In genomic region chr9:36687329-36687728, GRCm38 (mm10) we compare ENCODE assay signal across 12 mouse cellular contexts. TPM values are rescaled to one million over a fixed set of nuclear protein-coding genes. Genes with fewer than 3 reads are reported as not detected.
DNase-seq lines count a peak whose midpoint lies in the region; ATAC-seq and TF ChIP-seq lines count a peak whose summit lies in the region.
"Had no signal": no experiment of that assay in that cellular context is flagged by ENCODE, and none has a peak within 500 bp of the region (broad histone marks: within the 10 kb centered on the region; RNA-seq: fewer than 3 reads in every experiment).

No protein-coding gene starts in this region.

- H3K4me3 ChIP-seq in hindbrain, embryonic 11.5 days (ENCODE audit: low read depth, low read length): no peak overlapping the region
- H3K4me3 ChIP-seq in hindbrain, embryonic 16.5 days (ENCODE audit: low read length): no peak overlapping the region
- H3K4me3 ChIP-seq in midbrain, postnatal 0 days (ENCODE audit: low read depth, low read length): no peak overlapping the region
- H3K4me3 ChIP-seq in midbrain, embryonic 13.5 days (replicated peaks): no peak overlapping the region
- H3K4me3 ChIP-seq in liver, postnatal 0 days (ENCODE audit: low read depth, low read length): no peak overlapping the region
- H3K4me3 ChIP-seq: midbrain, embryonic 12.5 days had no signal

- H3K27me3 ChIP-seq in hindbrain, embryonic 11.5 days (ENCODE audit: control insufficient read depth, insufficient read depth, low read length): no peaks in the 10 kb centered on the region
- no peaks in the 10 kb centered on the region for H3K27me3 ChIP-seq in hindbrain, embryonic 16.5 days (replicated peaks; ENCODE audit: control insufficient read depth, insufficient read depth, low read length)
- no peaks in the 10 kb centered on the region for H3K27me3 ChIP-seq in midbrain, postnatal 0 days (ENCODE audit: insufficient read depth, low read length)
- H3K27me3 ChIP-seq in midbrain, embryonic 13.5 days: no peaks in the 10 kb centered on the region
- H3K27me3 ChIP-seq in liver, postnatal 0 days (ENCODE audit: insufficient read depth, low read length): no peaks in the 10 kb centered on the region
- H3K27me3 ChIP-seq: midbrain, embryonic 12.5 days had no signal

- no peak for ATAC-seq in hindbrain, embryonic 11.5 days (ENCODE audit: low FRiP score)
- ATAC-seq in hindbrain, embryonic 16.5 days: no peak
- no peak for ATAC-seq in midbrain, postnatal 0 days (ENCODE audit: low FRiP score)
- no peak for ATAC-seq in midbrain, embryonic 13.5 days
- no peak for ATAC-seq in liver, postnatal 0 days

- no peak for TF ChIP-seq EP300 in liver, postnatal 0 days (IDR thresholded peaks at IDR 0.05; ENCODE audit: low read depth)

- TF ChIP-seq CTCF in midbrain, postnatal 0 days (IDR thresholded peaks at IDR 0.05): peak; percentile 52
- TF ChIP-seq CTCF in liver, postnatal 0 days (IDR thresholded peaks at IDR 0.05; ENCODE audit: low read depth): no peak

- H3K4me1 ChIP-seq in hindbrain, embryonic 11.5 days (replicated peaks; ENCODE audit: control insufficient read depth, insufficient read depth, low read length): no peaks in the 10 kb centered on the region
- H3K4me1 ChIP-seq in hindbrain, embryonic 16.5 days (ENCODE audit: control insufficient read depth, insufficient read depth, low read depth, low read length): no peaks in the 10 kb centered on the region
- H3K4me1 ChIP-seq in midbrain, postnatal 0 days (ENCODE audit: insufficient read depth, low read length): no peaks in the 10 kb centered on the region
- no peaks in the 10 kb centered on the region for H3K4me1 ChIP-seq in midbrain, embryonic 13.5 days (replicated peaks)
- no peaks in the 10 kb centered on the region for H3K4me1 ChIP-seq in liver, postnatal 0 days (ENCODE audit: insufficient read depth)
- H3K4me1 ChIP-seq: midbrain, embryonic 12.5 days had no signal

- H3K27ac ChIP-seq in hindbrain, embryonic 11.5 days (ENCODE audit: low read depth, low read length): no peak overlapping the region
- no peak overlapping the region for H3K27ac ChIP-seq in hindbrain, embryonic 16.5 days (ENCODE audit: low read depth, low read length)
- no peak overlapping the region for H3K27ac ChIP-seq in midbrain, postnatal 0 days (ENCODE audit: low read depth, low read length)
- H3K27ac ChIP-seq in midbrain, embryonic 13.5 days: no peak overlapping the region
- no peak overlapping the region for H3K27ac ChIP-seq in liver, postnatal 0 days (ENCODE audit: low read depth)
- H3K27ac ChIP-seq: hindbrain, embryonic 14.5 days; midbrain, embryonic 12.5 days had no signal

- H3K4me2 ChIP-seq in hindbrain, embryonic 11.5 days (replicated peaks; ENCODE audit: low read depth, low read length): no peak overlapping the region
- no peak overlapping the region for H3K4me2 ChIP-seq in hindbrain, embryonic 16.5 days (ENCODE audit: low read length)
- no peak overlapping the region for H3K4me2 ChIP-seq in midbrain, postnatal 0 days (ENCODE audit: low read depth, low read length, poor library complexity, severe bottlenecking)
- no peak overlapping the region for H3K4me2 ChIP-seq in midbrain, embryonic 13.5 days (replicated peaks)
- no peak overlapping the region for H3K4me2 ChIP-seq in liver, postnatal 0 days (ENCODE audit: low read depth, low read length)
- H3K4me2 ChIP-seq: hindbrain, embryonic 14.5 days; midbrain, embryonic 12.5 days had no signal

- no peak overlapping the region for H3K9ac ChIP-seq in hindbrain, embryonic 11.5 days (ENCODE audit: low read depth, low read length)
- no peak overlapping the region for H3K9ac ChIP-seq in hindbrain, embryonic 16.5 days (ENCODE audit: low read depth, low read length)
- H3K9ac ChIP-seq in midbrain, postnatal 0 days (replicated peaks; ENCODE audit: low read length, poor library complexity, severe bottlenecking): no peak overlapping the region
- H3K9ac ChIP-seq in midbrain, embryonic 13.5 days (replicated peaks): no peak overlapping the region
- no peak overlapping the region for H3K9ac ChIP-seq in liver, postnatal 0 days (replicated peaks)
- H3K9ac ChIP-seq: hindbrain, embryonic 14.5 days; midbrain, embryonic 12.5 days had no signal

- peak; percentile 5 for DNase-seq in hindbrain, embryonic 11.5 days (ENCODE audit: low spot score)
- DNase-seq in midbrain, postnatal 0 days (ENCODE audit: low spot score): peak; percentile 37
- peak; percentile 55 for DNase-seq in NIH3T3 (ENCODE audit: low read depth)
- peak; percentile 5 for DNase-seq in induced T-regulatory cell, adult 2 months (ENCODE audit: low read depth)
- no peak for DNase-seq in thymus, postnatal 4 days
- no peak for DNase-seq in liver, postnatal 0 days

- no peaks in the 10 kb centered on the region for H3K36me3 ChIP-seq in hindbrain, embryonic 11.5 days (ENCODE audit: control insufficient read depth, insufficient read depth, low read length)
- no peaks in the 10 kb centered on the region for H3K36me3 ChIP-seq in hindbrain, embryonic 16.5 days (ENCODE audit: control insufficient read depth, insufficient read depth, low read length)
- H3K36me3 ChIP-seq in midbrain, postnatal 0 days (ENCODE audit: insufficient read depth, low read length): no peaks in the 10 kb centered on the region
- H3K36me3 ChIP-seq in midbrain, embryonic 13.5 days: no peaks in the 10 kb centered on the region
- H3K36me3 ChIP-seq in liver, postnatal 0 days (replicated peaks; ENCODE audit: insufficient read depth, low read length): no peaks in the 10 kb centered on the region
- H3K36me3 ChIP-seq: midbrain, embryonic 12.5 days had no signal

- no peaks in the 10 kb centered on the region for H3K9me3 ChIP-seq in hindbrain, embryonic 11.5 days (ENCODE audit: control insufficient read depth, low read length)
- H3K9me3 ChIP-seq in hindbrain, embryonic 16.5 days (ENCODE audit: control insufficient read depth, low read length): no peaks in the 10 kb centered on the region
- H3K9me3 ChIP-seq in midbrain, postnatal 0 days (ENCODE audit: low read length): no peaks in the 10 kb centered on the region
- H3K9me3 ChIP-seq in midbrain, embryonic 13.5 days: no peaks in the 10 kb centered on the region
- H3K9me3 ChIP-seq in liver, postnatal 0 days (ENCODE audit: low read length): no peaks in the 10 kb centered on the region
- H3K9me3 ChIP-seq: midbrain, embryonic 12.5 days had no signal

RNA-seq across cellular contexts. Expression of gene Acrv1, which starts 5.7 kb away (rescaled TPM):
- not detected in 2 replicates for polyA plus RNA-seq in hindbrain, embryonic 11.5 days (2014; fragmentation: Nextera tagmentation; extraction: Ambion mirVana)
- polyA plus RNA-seq in hindbrain, embryonic 16.5 days (2015; fragmentation: Nextera tagmentation; extraction: Ambion mirVana): not detected in 2 replicates
- total RNA-seq in midbrain, postnatal 0 days (2014; rRNA removed): not detected in 2 replicates
- polyA plus RNA-seq in midbrain, postnatal 0 days (2015; fragmentation: Nextera tagmentation; extraction: Ambion mirVana): not detected in 2 replicates
- polyA plus RNA-seq in midbrain, embryonic 13.5 days (2015; fragmentation: Nextera tagmentation; extraction: Ambion mirVana): not detected in 2 replicates
- polyA plus RNA-seq in liver, postnatal 0 days (2015; fragmentation: Nextera tagmentation; extraction: Ambion mirVana): not detected in 2 replicates
- total RNA-seq: common myeloid progenitor, adult 5-6 weeks had no signal
- polyA plus RNA-seq: hindbrain, embryonic 14.5 days; limb, embryonic 11.5 days; midbrain, embryonic 12.5 days had no signal

RNA-seq across cellular contexts. Expression of gene Chek1, which starts 39.5 kb away (rescaled TPM):
- 40.4 and 46.2 TPM in 2 replicates for polyA plus RNA-seq in hindbrain, embryonic 11.5 days (2014; fragmentation: Nextera tagmentation; extraction: Ambion mirVana)
- polyA plus RNA-seq in hindbrain, embryonic 16.5 days (2015; fragmentation: Nextera tagmentation; extraction: Ambion mirVana): 8.9 and 9.1 TPM in 2 replicates
- total RNA-seq in midbrain, postnatal 0 days (2014; rRNA removed): 3.4 and 3.7 TPM in 2 replicates
- polyA plus RNA-seq in midbrain, postnatal 0 days (2015; fragmentation: Nextera tagmentation; extraction: Ambion mirVana): 1.9 and 2.9 TPM in 2 replicates
- polyA plus RNA-seq in midbrain, embryonic 13.5 days (2015; fragmentation: Nextera tagmentation; extraction: Ambion mirVana): 16.6 and 21.6 TPM in 2 replicates
- 6.2 and 7.8 TPM in 2 replicates for polyA plus RNA-seq in liver, postnatal 0 days (2015; fragmentation: Nextera tagmentation; extraction: Ambion mirVana)

RNA-seq across cellular contexts. Expression of gene A630095E13Rik, which starts 44.2 kb away (rescaled TPM):
- not detected in 2 replicates for polyA plus RNA-seq in hindbrain, embryonic 11.5 days (2014; fragmentation: Nextera tagmentation; extraction: Ambion mirVana)
- polyA plus RNA-seq in hindbrain, embryonic 16.5 days (2015; fragmentation: Nextera tagmentation; extraction: Ambion mirVana): not detected in 2 replicates
- not detected in 2 replicates for total RNA-seq in midbrain, postnatal 0 days (2014; rRNA removed)
- not detected in 2 replicates for polyA plus RNA-seq in midbrain, postnatal 0 days (2015; fragmentation: Nextera tagmentation; extraction: Ambion mirVana)
- not detected in 2 replicates for polyA plus RNA-seq in midbrain, embryonic 13.5 days (2015; fragmentation: Nextera tagmentation; extraction: Ambion mirVana)
- polyA plus RNA-seq in liver, postnatal 0 days (2015; fragmentation: Nextera tagmentation; extraction: Ambion mirVana): not detected in 2 replicates
- total RNA-seq: common myeloid progenitor, adult 5-6 weeks had no signal
- polyA plus RNA-seq: hindbrain, embryonic 14.5 days; limb, embryonic 11.5 days; midbrain, embryonic 12.5 days had no signal

Comparison
In these comparisons a context has a peak if more than half of its experiments do, and no peak if none do; other contexts are left out.
1. DNase-seq: peak in hindbrain, embryonic 11.5 days (single experiment), midbrain, postnatal 0 days (single experiment), NIH3T3 (single experiment) and induced T-regulatory cell, adult 2 months (single experiment); none in thymus, postnatal 4 days (single experiment) and liver, postnatal 0 days (single experiment).